Mouse (Mus musculus) lung, embryonic 16.5 days (tissue): ENCODE measurements around the gene Mettl11b. TPM values are rescaled to one million over a fixed set of nuclear protein-coding genes. Genes with fewer than 3 reads are reported as not detected.

ENCODE experiments used
- ATAC-seq: fragments of 200-750 bp; cut with Nextera tagmentation; 2 replicates; pipeline ENCODE4 v1.8.0; 2017; ENCODE audit warnings: low read depth, mild to moderate bottlenecking, moderate library complexity
- H3K27ac ChIP-seq: fragments of 300-500 bp; sonication (generic); 2 replicates; pipeline ENCODE4 v1.5.1; 2014; ENCODE audit warnings: mild to moderate bottlenecking, control low read depth, low read length
- H3K27me3 ChIP-seq: fragments of 300-500 bp; sonication (generic); 2 replicates; pipeline ENCODE4 v1.6.1; 2014; ENCODE audit warnings: low read depth, low read length, mixed read lengths; ENCODE audit not compliant: control insufficient read depth, insufficient read depth
- H3K36me3 ChIP-seq: fragments of 300-500 bp; sonication (generic); 2 replicates; pipeline ENCODE4 v1.6.1; 2014; ENCODE audit warnings: low read length; ENCODE audit not compliant: control insufficient read depth, insufficient read depth
- H3K4me1 ChIP-seq: fragments of 300-500 bp; sonication (generic); replicated peaks from 2 replicates; pipeline ENCODE4 v1.6.1; 2014; ENCODE audit warnings: low read length, mixed read lengths; ENCODE audit not compliant: control insufficient read depth, insufficient read depth
- H3K4me2 ChIP-seq: fragments of 300-500 bp; sonication (generic); 2 replicates; pipeline ENCODE4 v1.6.1; 2014; ENCODE audit warnings: low read depth, low read length, control low read depth
- H3K4me3 ChIP-seq: fragments of 300-500 bp; sonication (generic); 2 replicates; pipeline ENCODE4 v1.5.1; 2014; ENCODE audit warnings: mild to moderate bottlenecking, low read length, control low read depth
- H3K9ac ChIP-seq: fragments of 300-500 bp; sonication (generic); 2 replicates; pipeline ENCODE4 v1.6.1; 2014; ENCODE audit warnings: low read length, control low read depth
- H3K9me3 ChIP-seq: fragments of 300-500 bp; sonication (generic); 2 replicates; pipeline ENCODE4 v1.6.1; 2016; ENCODE audit warnings: low read length; ENCODE audit not compliant: control insufficient read depth
- WGBS: fragments of 180-500 bp; shearing (Covaris S2); extraction: QIAGEN DNeasy Blood & Tissue Kit; methylation state at CpG from one replicate; pipeline ENCODE4 v1.1.7; 2014; 5-methylcytosine and 5-hydroxymethylcytosine counted together
- polyA plus RNA-seq: library from polyadenylated mRNA; unstranded; fragments of >200 nt; fragmentation: Nextera tagmentation; extraction: Ambion mirVana; gene quantifications from 2 replicates; pipeline ENCODE4 v1.2.1, GENCODE M21; 2015

Gene Mettl11b
- polyA plus RNA-seq, 1 experiment from 2014 or later: 0.59 TPM

GRCm38 (mm10) chr1:163699702-163700101, 25.3 kb downstream of the Mettl11b start:
- H3K27ac ChIP-seq: no peak overlapping the region
- H3K4me3 ChIP-seq: no peak overlapping the region
- H3K36me3 ChIP-seq: no peaks in the 10 kb centered on the region
- no peak overlapping the region for H3K9ac ChIP-seq
- 52% methylated on average over 3 of the region's 3 CpGs for WGBS
- H3K9me3 ChIP-seq: no peaks in the 10 kb centered on the region
- no peaks in the 10 kb centered on the region; the same call in 1 of the 2 replicates for H3K4me1 ChIP-seq
- H3K4me2 ChIP-seq: no peak overlapping the region
- no peaks in the 10 kb centered on the region for H3K27me3 ChIP-seq
- ATAC-seq: peak; percentile 80

DNA sequence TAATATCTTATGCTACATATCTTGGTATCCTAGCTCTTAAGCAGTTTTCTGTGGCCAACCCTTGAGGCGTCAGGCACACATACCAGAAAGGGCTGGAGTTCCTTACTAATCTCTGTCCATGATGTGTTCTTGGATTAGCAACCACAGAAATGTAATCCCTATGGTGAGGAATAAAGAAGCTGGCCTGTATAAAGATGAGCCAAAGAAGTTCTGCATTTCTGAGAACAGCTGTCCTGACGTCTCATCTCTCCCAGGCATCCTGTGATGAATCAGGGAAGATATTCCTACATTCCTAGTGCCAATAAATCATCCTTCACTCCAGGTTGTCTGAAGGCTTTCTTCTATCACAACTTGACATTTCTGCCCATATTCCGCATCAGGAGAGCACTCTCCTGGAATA, 33.2 kb downstream of the Mettl11b start:
- no peak overlapping the region for H3K27ac ChIP-seq
- H3K27me3 ChIP-seq: no peaks in the 10 kb centered on the region
- no peaks in the 10 kb centered on the region for H3K9me3 ChIP-seq
- no peaks in the 10 kb centered on the region for H3K4me1 ChIP-seq
- no peak overlapping the region for H3K9ac ChIP-seq
- no peak overlapping the region for H3K4me2 ChIP-seq
- no peak overlapping the region for H3K4me3 ChIP-seq
- WGBS: 75% methylated on average over 3 of the region's 3 CpGs
- no peaks in the 10 kb centered on the region for H3K36me3 ChIP-seq
- no peak for ATAC-seq

- H3K27me3 ChIP-seq: no peaks in the 10 kb centered on the region
- no peaks in the 10 kb centered on the region for H3K4me1 ChIP-seq
- 49% methylated on average over 2 of the region's 2 CpGs for WGBS
- no peak overlapping the region for H3K4me3 ChIP-seq
- H3K4me2 ChIP-seq: no peak overlapping the region
- no peaks in the 10 kb centered on the region for H3K36me3 ChIP-seq
- H3K9me3 ChIP-seq: no peaks in the 10 kb centered on the region
- no peak for ATAC-seq
- no peak overlapping the region for H3K9ac ChIP-seq
- H3K27ac ChIP-seq: no peak overlapping the region
Observed at GRCm38 (mm10) chr1:163682935-163683430, 42.0 kb downstream of the Mettl11b start.

DNA sequence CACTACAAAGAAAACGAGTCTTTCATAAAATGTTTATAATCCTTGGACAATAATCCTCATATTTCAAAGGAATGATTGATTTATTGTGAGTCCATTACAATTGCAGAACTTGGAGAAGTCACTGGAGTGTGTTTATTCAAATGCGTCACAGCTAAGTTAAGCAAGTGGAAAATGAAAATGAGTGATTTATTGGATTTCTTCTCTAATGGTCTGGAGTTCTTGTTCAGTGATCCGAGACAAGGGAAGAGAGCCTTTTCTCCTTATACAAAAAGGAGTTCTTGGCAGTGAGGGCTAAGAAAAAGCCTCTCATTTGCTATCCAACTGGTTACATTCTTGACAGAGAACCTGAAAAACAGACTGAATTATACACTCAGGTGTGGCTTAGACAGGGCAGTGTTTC, 42.9 kb downstream of the Mettl11b start:
- Histone ChIP-seq H3K4me1 (no peaks in the 10 kb centered on the region), H3K4me3 (no peak overlapping the region), H3K9ac (no peak overlapping the region), H3K27me3 (no peaks in the 10 kb centered on the region), H3K27ac (no peak overlapping the region), H3K36me3 (no peaks in the 10 kb centered on the region), H3K9me3 (no peaks in the 10 kb centered on the region), H3K4me2 (no peak overlapping the region)
- ATAC-seq: no peak
- 43% methylated on average over 3 of the region's 3 CpGs for WGBS

DNA sequence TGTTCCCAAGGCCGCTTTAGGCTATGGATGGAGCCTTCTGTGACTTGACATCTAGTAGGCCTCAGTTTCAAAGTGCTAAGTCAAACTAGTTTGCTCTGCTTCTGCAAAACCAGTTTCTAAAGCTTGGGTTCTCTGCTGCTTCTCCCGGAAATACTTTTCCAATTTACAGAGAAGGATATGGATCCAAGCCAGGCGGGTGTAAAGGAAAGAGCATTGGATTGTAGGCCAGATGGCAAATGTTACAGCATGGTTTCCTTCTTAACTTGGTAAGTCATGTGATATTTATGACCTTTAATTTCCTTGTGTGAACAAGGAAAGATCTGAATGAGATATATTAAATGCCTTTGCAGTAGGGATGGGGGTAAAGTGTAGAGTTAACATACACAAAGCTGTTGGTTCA, 52.2 kb downstream of the Mettl11b start:
- no peak overlapping the region for H3K4me2 ChIP-seq
- H3K9me3 ChIP-seq: no peaks in the 10 kb centered on the region
- ATAC-seq: no peak
- H3K27ac ChIP-seq: no peak overlapping the region
- WGBS: 75% methylated on average over 3 of the region's 3 CpGs
- no peaks in the 10 kb centered on the region for H3K27me3 ChIP-seq
- H3K36me3 ChIP-seq: no peaks in the 10 kb centered on the region
- no peak overlapping the region for H3K9ac ChIP-seq
- H3K4me1 ChIP-seq: no peaks in the 10 kb centered on the region
- no peak overlapping the region for H3K4me3 ChIP-seq

- ATAC-seq: no peak
- 56% methylated on average over 4 of the region's 4 CpGs for WGBS
- no peaks in the 10 kb centered on the region for H3K4me1 ChIP-seq
Observed at GRCm38 (mm10) chr1:163671326-163671725, 53.7 kb downstream of the Mettl11b start.

GRCm38 (mm10) chr1:163670702-163671101, 54.3 kb downstream of the Mettl11b start:
- H3K4me3 ChIP-seq: no peak overlapping the region
- no peak overlapping the region for H3K4me2 ChIP-seq
- no peak overlapping the region for H3K9ac ChIP-seq
- no peaks in the 10 kb centered on the region for H3K4me1 ChIP-seq
- 25% methylated on average over 4 of the region's 4 CpGs for WGBS
- H3K9me3 ChIP-seq: no peaks in the 10 kb centered on the region
- H3K27ac ChIP-seq: no peak overlapping the region
- 0 out of 2 replicates have a peak, but pooled peaks have one; percentile 10 for ATAC-seq
- no peaks in the 10 kb centered on the region for H3K36me3 ChIP-seq
- no peaks in the 10 kb centered on the region for H3K27me3 ChIP-seq

More at GRCm38 (mm10) chr1:163671326-163671725, 53.7 kb downstream of the Mettl11b start:
- Histone ChIP-seq H3K27me3 (no peaks in the 10 kb centered on the region), H3K9me3 (no peaks in the 10 kb centered on the region), H3K4me3 (no peak overlapping the region), H3K36me3 (no peaks in the 10 kb centered on the region), H3K27ac (no peak overlapping the region), H3K9ac (no peak overlapping the region), H3K4me2 (no peak overlapping the region)

DNA sequence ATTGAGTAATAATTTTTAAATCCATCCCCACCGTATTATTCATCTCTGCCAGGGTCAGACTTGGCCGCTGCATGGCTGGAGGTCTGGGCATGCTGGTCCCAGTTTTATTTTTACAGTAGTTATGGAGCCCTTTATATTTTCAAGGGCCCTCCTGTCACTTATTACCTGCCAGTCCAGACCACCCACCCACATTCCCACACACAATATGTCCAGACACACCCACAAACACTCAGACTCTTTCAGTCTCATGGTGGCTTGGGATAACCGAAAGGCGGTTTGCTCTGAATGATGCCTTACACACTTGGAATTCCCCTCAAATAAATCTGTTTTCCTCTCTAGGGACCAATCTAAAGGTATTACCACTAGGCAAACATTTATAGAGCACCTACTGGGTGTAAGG, 55.1 kb downstream of the Mettl11b start:
- H3K4me2 ChIP-seq: no peak overlapping the region
- H3K9me3 ChIP-seq: no peaks in the 10 kb centered on the region
- H3K27me3 ChIP-seq: no peaks in the 10 kb centered on the region
- WGBS: 84% methylated on average over 4 of the region's 4 CpGs
- H3K4me1 ChIP-seq: no peaks in the 10 kb centered on the region
- H3K9ac ChIP-seq: no peak overlapping the region
- H3K27ac ChIP-seq: no peak overlapping the region
- no peaks in the 10 kb centered on the region for H3K36me3 ChIP-seq
- no peak for ATAC-seq
- no peak overlapping the region for H3K4me3 ChIP-seq

DNA sequence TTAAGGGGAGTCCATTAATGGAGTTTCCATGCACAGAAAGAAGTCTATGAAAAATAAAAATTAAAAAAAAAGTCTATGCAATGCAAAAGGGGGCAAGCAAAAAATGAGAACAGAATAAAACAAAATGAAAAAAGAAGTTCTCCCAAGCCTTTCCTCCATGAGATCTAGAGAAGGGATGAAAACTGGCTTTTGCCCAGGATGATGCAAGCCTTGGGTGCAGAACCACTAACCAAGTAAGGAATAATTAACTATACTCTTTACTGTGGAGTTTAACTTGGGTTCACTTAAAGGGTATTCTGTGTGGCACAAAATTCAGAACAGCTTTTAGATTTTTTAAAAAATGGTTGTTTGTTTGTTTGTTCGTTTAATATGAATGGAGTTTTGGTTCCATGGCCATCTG, 62.6 kb downstream of the Mettl11b start:
- Histone ChIP-seq H3K27me3 (no peaks in the 10 kb centered on the region), H3K9ac (no peak overlapping the region), H3K36me3 (no peaks in the 10 kb centered on the region), H3K4me3 (no peak overlapping the region), H3K27ac (no peak overlapping the region), H3K4me2 (no peak overlapping the region), H3K4me1 (no peaks in the 10 kb centered on the region), H3K9me3 (no peaks in the 10 kb centered on the region)
- ATAC-seq: no peak
- WGBS: 81% methylated on average over 1 of the region's 1 CpGs

DNA sequence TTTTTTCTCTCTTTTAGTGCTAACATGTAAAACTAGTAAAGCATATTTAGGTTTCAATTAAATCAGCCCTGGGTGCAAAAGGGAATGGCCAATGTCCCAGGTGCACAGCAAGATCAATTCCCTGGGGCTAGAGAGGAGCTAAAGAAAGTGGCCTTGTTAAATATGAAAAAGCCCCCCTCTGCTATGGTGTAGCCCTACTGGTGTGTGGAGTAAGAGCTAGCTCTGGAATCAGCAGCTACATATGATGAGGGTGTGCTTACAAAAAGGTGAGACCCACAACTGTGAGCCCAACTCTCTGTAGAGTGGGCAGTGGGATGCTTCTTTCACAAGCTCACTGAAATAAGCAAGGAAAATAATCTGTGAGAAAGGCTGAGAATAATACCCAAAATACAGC, 66.5 kb downstream of the Mettl11b start:
- no peak overlapping the region for H3K9ac ChIP-seq
- H3K27ac ChIP-seq: no peak overlapping the region
- no peaks in the 10 kb centered on the region for H3K9me3 ChIP-seq
- no peak overlapping the region for H3K4me3 ChIP-seq
- no peaks in the 10 kb centered on the region for H3K4me1 ChIP-seq
- no peak overlapping the region for H3K4me2 ChIP-seq
- ATAC-seq: no peak
- no peaks in the 10 kb centered on the region for H3K27me3 ChIP-seq
- H3K36me3 ChIP-seq: no peaks in the 10 kb centered on the region
